Mouse (Mus musculus): ENCODE measurements around the gene Gls. TPM values are rescaled to one million over a fixed set of nuclear protein-coding genes. Genes with fewer than 3 reads are reported as not detected.

Gene Gls
- polyA plus RNA-seq, 2 experiments, result 44.9 to 126 TPM

GRCm38 (mm10) chr1:52150676-52151075, 82.4 kb downstream of the Gls start:
- DNase-seq (ENCODE audit: low spot score) (no peak), ATAC-seq (ENCODE audit: low FRiP score, low read depth) (no peak)
- 39% methylated on average over 11 of the region's 11 CpGs for WGBS
- TF ChIP-seq POLR2A (IDR thresholded peaks at IDR 0.05; ENCODE audit: borderline replicate concordance, extremely low read depth, insufficient read depth, insufficient read length), result no peak
- no peak overlapping the region for H3K27ac ChIP-seq (replicated peaks; ENCODE audit: low read depth, low read length)
- H3K9me3 ChIP-seq (ENCODE audit: control insufficient read depth, low read length), result no peaks in the 10 kb centered on the region
- peaks cover 12% of the 10 kb centered on the region; the same call in 1 of the 2 replicates for H3K4me1 ChIP-seq (ENCODE audit: control insufficient read depth, insufficient read depth, low read length)
- peaks cover 12% of the 10 kb centered on the region; the same call in 1 of the 2 replicates for H3K36me3 ChIP-seq (ENCODE audit: control insufficient read depth, insufficient read depth, low read length)
- H3K4me3 ChIP-seq (replicated peaks; ENCODE audit: low read length), result no peak overlapping the region
- no peaks in the 10 kb centered on the region for H3K27me3 ChIP-seq (ENCODE audit: control insufficient read depth, insufficient read depth, low read length)
- H3K4me2 ChIP-seq (replicated peaks; ENCODE audit: low read depth, low read length, severe bottlenecking), result no peak overlapping the region
- no peak overlapping the region for H3K9ac ChIP-seq (ENCODE audit: low read depth, low read length, severe bottlenecking)

- Histone ChIP-seq H3K36me3 (ENCODE audit: control insufficient read depth, insufficient read depth, low read length) (peaks cover 5% of the 10 kb centered on the region), H3K27me3 (ENCODE audit: control insufficient read depth, insufficient read depth, low read length) (no peaks in the 10 kb centered on the region), H3K4me3 (replicated peaks; ENCODE audit: low read length) (no peak overlapping the region), H3K27ac (replicated peaks; ENCODE audit: low read depth, low read length) (no peak overlapping the region), H3K9me3 (ENCODE audit: control insufficient read depth, low read length) (no peaks in the 10 kb centered on the region), H3K4me2 (replicated peaks; ENCODE audit: low read depth, low read length, severe bottlenecking) (no peak overlapping the region), H3K9ac (ENCODE audit: low read depth, low read length, severe bottlenecking) (no peak overlapping the region), H3K4me1 (ENCODE audit: control insufficient read depth, insufficient read depth, low read length) (peaks cover 12% of the 10 kb centered on the region; the same call in 1 of the 2 replicates)
- TF ChIP-seq POLR2A (IDR thresholded peaks at IDR 0.05; ENCODE audit: borderline replicate concordance, extremely low read depth, insufficient read depth, insufficient read length), result no peak
- WGBS, result 45% methylated on average over 9 of the region's 9 CpGs
- ATAC-seq (ENCODE audit: low FRiP score, low read depth), result peak; percentile 60
- DNase-seq (ENCODE audit: low spot score), result peak; percentile 83
These were observed 83.1 kb downstream of the Gls start for GRCm38 (mm10) chr1:52149934-52150346.

- H3K27ac ChIP-seq (replicated peaks; ENCODE audit: low read depth, low read length), result no peak overlapping the region
- H3K27me3 ChIP-seq (ENCODE audit: control insufficient read depth, insufficient read depth, low read length), result no peaks in the 10 kb centered on the region
- no peak overlapping the region for H3K4me3 ChIP-seq (replicated peaks; ENCODE audit: low read length)
- H3K4me1 ChIP-seq (ENCODE audit: control insufficient read depth, insufficient read depth, low read length), result peaks cover 12% of the 10 kb centered on the region; the same call in 1 of the 2 replicates
- H3K9ac ChIP-seq (ENCODE audit: low read depth, low read length, severe bottlenecking), result no peak overlapping the region
- no peaks in the 10 kb centered on the region for H3K9me3 ChIP-seq (ENCODE audit: control insufficient read depth, low read length)
- no peak for TF ChIP-seq POLR2A (IDR thresholded peaks at IDR 0.05; ENCODE audit: borderline replicate concordance, extremely low read depth, insufficient read depth, insufficient read length)
- no peak overlapping the region for H3K4me2 ChIP-seq (replicated peaks; ENCODE audit: low read depth, low read length, severe bottlenecking)
- peaks cover 5% of the 10 kb centered on the region for H3K36me3 ChIP-seq (ENCODE audit: control insufficient read depth, insufficient read depth, low read length)
- ATAC-seq (ENCODE audit: low FRiP score, low read depth), result no peak
- no peak for DNase-seq (ENCODE audit: low spot score)
- 66% methylated on average over 7 of the region's 7 CpGs for WGBS
These were observed 84.3 kb downstream of the Gls start for GRCm38 (mm10) chr1:52148696-52149095.

- DNase-seq (ENCODE audit: low spot score) (no peak), ATAC-seq (ENCODE audit: low FRiP score, low read depth) (no peak)
- Histone ChIP-seq H3K36me3 (ENCODE audit: control insufficient read depth, insufficient read depth, low read length) (peaks cover 5% of the 10 kb centered on the region), H3K4me3 (replicated peaks; ENCODE audit: low read length) (no peak overlapping the region), H3K27me3 (ENCODE audit: control insufficient read depth, insufficient read depth, low read length) (no peaks in the 10 kb centered on the region), H3K27ac (replicated peaks; ENCODE audit: low read depth, low read length) (no peak overlapping the region), H3K4me1 (ENCODE audit: control insufficient read depth, insufficient read depth, low read length) (peaks cover 12% of the 10 kb centered on the region; the same call in 1 of the 2 replicates), H3K9me3 (ENCODE audit: control insufficient read depth, low read length) (no peaks in the 10 kb centered on the region), H3K4me2 (replicated peaks; ENCODE audit: low read depth, low read length, severe bottlenecking) (no peak overlapping the region), H3K9ac (ENCODE audit: low read depth, low read length, severe bottlenecking) (no peak overlapping the region)
- TF ChIP-seq POLR2A (IDR thresholded peaks at IDR 0.05; ENCODE audit: borderline replicate concordance, extremely low read depth, insufficient read depth, insufficient read length), result no peak
- WGBS, result 50% methylated on average over 7 of the region's 7 CpGs
These were observed 84.9 kb downstream of the Gls start for GRCm38 (mm10) chr1:52148178-52148577.

GRCm38 (mm10) chr1:52147431-52147830, 85.6 kb downstream of the Gls start:
- no peak overlapping the region for H3K4me3 ChIP-seq (replicated peaks; ENCODE audit: low read length)
- H3K9me3 ChIP-seq (ENCODE audit: control insufficient read depth, low read length), result no peaks in the 10 kb centered on the region
- WGBS, result 70% methylated on average over 2 of the region's 2 CpGs
- no peak for TF ChIP-seq POLR2A (IDR thresholded peaks at IDR 0.05; ENCODE audit: borderline replicate concordance, extremely low read depth, insufficient read depth, insufficient read length)
- peaks cover 7% of the 10 kb centered on the region for H3K36me3 ChIP-seq (ENCODE audit: control insufficient read depth, insufficient read depth, low read length)
- ATAC-seq (ENCODE audit: low FRiP score, low read depth), result no peak
- DNase-seq (ENCODE audit: low spot score), result no peak
- H3K4me2 ChIP-seq (replicated peaks; ENCODE audit: low read depth, low read length, severe bottlenecking), result no peak overlapping the region
- no peaks in the 10 kb centered on the region for H3K27me3 ChIP-seq (ENCODE audit: control insufficient read depth, insufficient read depth, low read length)
- no peak overlapping the region for H3K27ac ChIP-seq (replicated peaks; ENCODE audit: low read depth, low read length)
- H3K9ac ChIP-seq (ENCODE audit: low read depth, low read length, severe bottlenecking), result no peak overlapping the region
- H3K4me1 ChIP-seq (ENCODE audit: control insufficient read depth, insufficient read depth, low read length), result peaks cover 12% of the 10 kb centered on the region; the same call in 1 of the 2 replicates
